Mouse (Mus musculus): ENCODE results near the gene Gm38393.

The Gm38393 gene

DNA sequence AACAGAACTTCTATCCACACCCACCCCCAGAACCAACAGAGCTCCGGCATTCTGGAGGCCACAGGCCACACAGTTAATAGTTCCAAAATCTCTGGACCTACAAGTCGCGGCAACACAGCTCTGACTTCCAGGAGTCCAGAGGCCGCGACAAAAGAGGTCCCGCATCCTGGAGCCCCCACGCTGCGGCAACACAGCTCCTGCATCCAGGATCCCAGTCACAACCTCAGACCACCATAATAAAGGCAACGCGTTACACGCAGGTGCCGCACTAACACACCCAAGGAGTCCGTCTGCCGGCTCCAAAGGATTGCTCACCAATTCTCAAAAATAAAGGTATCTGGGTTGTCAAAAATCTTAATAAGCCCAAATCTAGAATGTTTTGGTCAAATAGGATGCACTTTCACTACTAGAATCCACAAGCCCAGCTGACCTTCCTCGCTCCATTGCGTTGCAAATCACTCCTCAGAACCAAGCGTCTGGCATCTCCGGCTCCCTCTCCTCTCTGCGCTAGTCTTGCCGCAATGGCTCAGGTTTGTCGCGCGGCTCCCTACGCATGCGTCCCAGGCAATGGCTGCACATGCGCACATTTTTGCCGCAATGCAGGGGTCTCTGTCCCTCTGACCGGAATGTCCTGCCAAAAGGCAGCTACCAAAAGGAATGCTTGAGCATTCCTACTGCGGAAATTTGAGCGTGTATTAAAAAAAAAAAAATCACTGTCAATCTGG lies at the start of gene Gm38393, which contains the start of gene Snurf:
Gene Gm38393, minus strand, starts transcription at position 459 of the 725 bp plus-strand sequence.
Gene Snurf, minus strand, starts transcription at position 444 of the 725 bp plus-strand sequence.
- peak; percentile 45 for DNase-seq (ENCODE audit: low read depth, low spot score)

DNA sequence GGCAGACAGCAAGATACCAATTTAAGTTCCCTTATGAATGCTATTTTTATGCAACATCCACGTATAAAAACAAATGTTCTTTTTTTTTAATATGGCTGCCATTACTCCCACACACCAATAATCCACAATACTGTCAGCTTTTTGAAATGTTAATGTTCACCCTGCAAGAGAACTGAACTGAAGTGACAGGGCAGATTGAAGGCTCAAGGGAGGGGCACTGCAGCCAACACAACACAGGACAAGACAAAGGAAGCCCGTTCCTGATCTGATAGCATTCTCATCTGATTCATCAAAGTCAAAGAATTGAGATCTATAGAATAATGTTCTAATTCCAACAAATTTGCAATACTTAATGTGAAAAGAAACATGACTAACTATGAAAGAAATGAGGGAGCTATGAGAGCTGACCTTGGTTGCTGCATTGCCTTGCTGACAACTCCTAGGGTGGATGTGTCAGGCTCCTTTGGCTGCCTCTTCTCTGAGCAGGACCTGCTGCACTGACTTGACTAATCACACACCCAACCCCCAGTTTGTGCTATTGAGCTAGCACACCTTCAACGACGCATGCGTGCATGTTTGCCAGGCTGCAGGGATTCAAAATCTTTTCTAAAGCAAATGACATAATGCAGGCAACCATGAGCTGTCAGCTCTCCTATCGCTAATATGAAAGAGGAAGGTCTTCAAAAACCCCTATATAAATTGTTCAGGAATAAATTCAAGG lies 42.8 kb upstream of the Gm38393 start:
- DNase-seq (ENCODE audit: low read depth, low spot score): no peak

DNA sequence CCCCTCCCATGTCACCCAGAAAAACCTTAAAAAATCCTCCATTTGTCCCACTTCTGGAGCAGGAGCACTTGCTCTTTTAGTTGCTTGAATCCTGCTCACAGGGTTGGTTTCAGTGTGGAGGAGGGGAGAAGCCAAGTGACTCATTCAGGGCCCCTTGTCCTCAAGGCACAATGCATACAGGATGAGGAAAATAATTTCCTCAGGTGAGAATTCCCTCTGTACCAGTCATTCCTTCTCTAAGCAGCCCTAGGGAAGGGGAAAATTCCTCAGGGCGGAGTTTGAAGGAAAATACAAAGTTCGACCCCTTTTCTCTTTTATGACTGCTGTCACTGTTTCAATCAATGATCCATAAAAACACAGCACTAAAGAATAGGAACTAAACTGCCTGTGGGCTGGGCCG lies 8.3 kb upstream of the Gm38393 start:
- DNase-seq (ENCODE audit: low read depth, low spot score): no peak

DNA sequence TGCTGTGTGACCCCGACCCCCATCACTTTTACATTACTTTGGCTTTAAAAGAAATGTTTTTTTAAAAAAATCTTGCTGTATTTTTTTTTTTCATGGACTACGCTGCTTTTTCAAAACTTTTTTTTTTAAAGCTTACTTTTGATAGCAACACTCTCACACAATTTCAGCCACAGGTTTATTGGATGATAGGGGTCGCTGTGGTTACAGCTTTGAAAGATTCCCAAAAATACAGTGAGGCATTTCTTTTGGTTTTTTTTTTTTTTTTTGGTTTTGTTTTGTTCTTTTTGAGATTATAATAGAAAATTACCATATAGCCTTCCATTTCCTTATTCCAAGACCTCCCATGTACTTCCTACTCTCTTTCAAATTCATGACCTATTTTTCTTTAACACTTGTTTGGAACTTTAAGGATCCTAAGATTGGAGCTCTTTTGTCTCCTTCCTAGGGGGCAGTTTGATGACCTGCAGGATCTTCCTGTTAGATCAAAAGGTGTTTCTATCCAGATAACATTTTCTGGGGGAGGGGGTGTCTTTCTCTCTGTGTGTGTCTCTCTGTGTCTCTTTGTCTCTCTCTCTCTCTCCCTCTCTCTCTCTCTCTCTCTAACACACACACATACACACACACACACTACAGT lies 3.0 kb upstream of the Gm38393 start:
- DNase-seq (ENCODE audit: low read depth, low spot score): no peak

DNA sequence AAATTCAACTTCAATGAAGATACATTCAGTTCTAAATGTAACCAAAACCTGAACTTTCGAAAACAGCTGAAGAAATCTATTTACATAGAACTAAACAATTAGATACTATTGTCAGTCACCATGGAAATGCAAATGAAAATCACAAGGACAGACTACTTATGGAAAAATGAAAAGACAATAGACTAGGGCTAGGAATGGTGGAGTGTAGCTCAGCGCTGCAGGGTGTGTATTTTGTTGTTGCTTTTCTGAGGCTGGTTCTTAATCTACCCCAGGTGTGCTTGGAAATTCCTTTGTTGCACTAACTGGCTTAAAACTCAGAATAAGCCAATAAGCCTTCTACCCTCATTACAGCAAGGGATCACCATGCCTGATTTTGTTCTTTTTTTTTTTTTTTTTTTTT lies 1.4 kb upstream of the Gm38393 start:
- DNase-seq (ENCODE audit: low read depth, low spot score): no peak

DNA sequence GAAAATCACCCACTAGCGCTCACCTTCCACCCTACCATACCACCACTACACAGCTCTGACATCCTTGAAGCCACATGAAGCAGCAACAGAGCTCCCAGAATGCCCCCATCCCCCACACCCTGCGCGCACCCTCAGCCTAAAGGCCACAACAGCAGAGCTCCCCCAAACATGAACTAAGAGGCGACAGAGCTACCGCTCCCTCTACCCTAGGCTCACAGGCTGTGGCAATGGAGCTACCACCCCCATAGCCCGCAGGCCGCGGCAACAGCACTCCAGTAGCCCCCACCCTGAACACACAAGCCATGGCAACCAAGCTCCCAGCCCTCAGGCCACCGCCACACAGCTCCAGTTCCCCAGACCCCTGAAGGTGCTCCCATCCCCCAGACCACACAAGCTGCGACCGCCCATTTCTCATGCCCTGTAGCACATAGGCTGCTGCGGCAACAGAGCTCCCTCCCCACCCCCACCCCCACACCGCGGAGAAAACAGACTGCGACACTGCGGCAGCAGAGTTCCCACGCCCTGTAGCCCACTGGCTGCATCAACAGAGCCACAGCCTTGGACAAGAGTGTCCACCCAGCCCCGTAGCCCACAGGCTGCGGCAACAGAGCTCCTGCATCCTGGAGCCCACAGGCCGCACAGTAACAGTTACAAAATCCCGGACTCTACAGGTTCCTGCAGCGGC lies 801 bp downstream of the Gm38393 start:
- peak; percentile 48 for DNase-seq (ENCODE audit: low read depth, low spot score)

DNA sequence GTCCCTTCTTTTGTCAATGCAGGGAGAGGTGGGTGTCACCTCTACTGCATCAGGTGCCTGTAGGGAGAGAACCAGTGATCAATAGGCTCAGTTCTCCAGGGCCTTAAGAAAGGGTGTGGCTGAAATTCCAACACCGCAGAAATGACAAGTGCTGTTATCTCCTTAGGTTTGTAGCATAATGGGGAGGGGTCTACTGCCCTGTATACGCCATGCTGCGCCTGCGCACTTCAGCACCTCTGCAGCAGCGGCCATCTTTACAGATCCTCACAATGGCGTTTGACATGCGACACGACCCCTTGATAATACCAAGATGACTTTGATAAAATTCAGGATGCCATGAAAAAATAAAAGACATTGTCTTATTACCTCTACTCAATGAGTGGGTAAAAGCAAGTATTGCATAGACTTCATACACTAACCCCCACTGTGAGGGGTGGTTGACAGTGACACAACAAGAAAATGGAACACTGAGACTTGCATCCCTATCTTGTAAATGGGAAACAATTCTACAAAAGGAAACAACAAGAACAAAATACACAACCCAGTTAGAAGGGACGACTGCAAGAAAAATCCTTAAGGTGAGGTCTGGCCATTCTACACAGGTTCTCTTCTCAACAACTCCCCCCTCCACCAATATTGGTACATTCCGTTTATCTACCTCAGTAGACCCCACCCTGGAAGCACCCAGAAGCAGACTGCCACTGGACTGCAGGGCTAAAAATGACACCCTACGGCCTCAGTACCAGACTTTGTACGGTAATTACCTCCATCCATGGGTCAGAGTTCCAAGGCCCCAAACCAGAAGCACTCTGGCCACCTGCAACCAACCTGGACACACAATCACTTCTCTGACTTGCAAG lies 1.6 kb downstream of the Gm38393 start:
- no peak for DNase-seq (ENCODE audit: low read depth, low spot score)

DNA sequence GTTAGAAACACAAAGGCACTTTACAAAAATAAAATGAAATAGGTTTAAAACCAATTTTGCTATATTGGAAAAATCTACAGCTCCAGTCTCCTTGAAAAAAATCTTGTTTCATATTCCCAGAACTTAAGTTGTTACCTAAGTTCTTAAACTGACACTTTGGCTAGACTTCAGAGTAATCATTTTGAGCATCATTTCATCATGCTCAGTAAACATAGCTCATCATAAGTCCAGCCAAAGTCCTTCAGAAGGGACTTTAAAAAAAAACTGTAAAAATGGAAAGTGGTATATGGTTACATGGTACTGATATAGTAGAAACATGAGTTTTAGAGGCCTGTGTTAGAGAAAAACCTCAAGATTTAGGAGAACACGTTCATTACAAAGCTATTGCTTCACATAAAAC lies 26.2 kb downstream of the Gm38393 start:
- no peak for DNase-seq (ENCODE audit: low read depth, low spot score)

All from embryo, embryonic 11.5 days (tissue).